Mouse (Mus musculus) stomach, embryonic 14.5 days (tissue): ENCODE data around the gene Ubtf. TPM values are rescaled to one million over a fixed set of nuclear protein-coding genes. Genes with fewer than 3 reads are reported as not detected.

Source experiments
- ATAC-seq: fragments of 200-750 bp; cut with Nextera tagmentation; 2 replicates; pipeline ENCODE4 v1.8.0; 2017; ENCODE audit warnings: low read depth, moderate TSS enrichment; ENCODE audit not compliant: insufficient number of reproducible peaks, insufficient read depth, low FRiP score
- H3K27ac ChIP-seq: fragments of 300-500 bp; sonication (generic); 2 replicates; pipeline ENCODE4 v1.5.1; 2014; ENCODE audit warnings: mild to moderate bottlenecking, low read length, moderate library complexity, mixed read lengths
- H3K27me3 ChIP-seq: fragments of 300-500 bp; sonication (generic); 2 replicates; pipeline ENCODE4 v1.6.1; 2014; ENCODE audit warnings: low read length, control low read depth, mixed read lengths; ENCODE audit not compliant: control insufficient read depth, insufficient read depth
- H3K36me3 ChIP-seq: fragments of 300-500 bp; sonication (generic); 2 replicates; pipeline ENCODE4 v1.6.1; 2014; ENCODE audit warnings: mild to moderate bottlenecking, control low read depth, low read length, moderate library complexity, mixed read lengths; ENCODE audit not compliant: control insufficient read depth, insufficient read depth
- H3K4me1 ChIP-seq: fragments of 300-500 bp; sonication (generic); 2 replicates; pipeline ENCODE4 v1.6.1; 2014; ENCODE audit warnings: low read length, control low read depth, mixed read lengths; ENCODE audit not compliant: control insufficient read depth, insufficient read depth
- H3K4me2 ChIP-seq: fragments of 300-500 bp; sonication (generic); replicated peaks from 2 replicates; pipeline ENCODE4 v1.6.1; 2014; ENCODE audit warnings: low read depth, low read length, control low read depth
- H3K4me3 ChIP-seq: fragments of 300-500 bp; sonication (generic); 2 replicates; pipeline ENCODE4 v1.5.1; 2014; ENCODE audit warnings: low read depth, low read length, control low read depth
- H3K9ac ChIP-seq: fragments of 300-500 bp; sonication (generic); replicated peaks from 2 replicates; pipeline ENCODE4 v1.6.1; 2014; ENCODE audit warnings: low read depth, mild to moderate bottlenecking, control low read depth, low read length, moderate library complexity, mixed read lengths
- H3K9me3 ChIP-seq: fragments of 300-500 bp; sonication (generic); 2 replicates; pipeline ENCODE4 v1.6.1; 2016; ENCODE audit warnings: low read depth, low read length, control low read depth; ENCODE audit not compliant: control insufficient read depth
- WGBS: fragments of 180-500 bp; shearing (Covaris S2); extraction: QIAGEN DNeasy Blood & Tissue Kit; methylation state at CpG from one replicate; pipeline ENCODE4 v1.1.7; 2014; 5-methylcytosine and 5-hydroxymethylcytosine counted together
- polyA plus RNA-seq: library from polyadenylated mRNA; unstranded; fragments of >200 nt; fragmentation: Nextera tagmentation; extraction: Ambion mirVana; gene quantifications from 2 replicates; pipeline ENCODE4 v1.2.1, GENCODE M21; 2014

Gene Ubtf
- polyA plus RNA-seq, 1 experiment from 2014 or later, result 77.3 TPM

DNA sequence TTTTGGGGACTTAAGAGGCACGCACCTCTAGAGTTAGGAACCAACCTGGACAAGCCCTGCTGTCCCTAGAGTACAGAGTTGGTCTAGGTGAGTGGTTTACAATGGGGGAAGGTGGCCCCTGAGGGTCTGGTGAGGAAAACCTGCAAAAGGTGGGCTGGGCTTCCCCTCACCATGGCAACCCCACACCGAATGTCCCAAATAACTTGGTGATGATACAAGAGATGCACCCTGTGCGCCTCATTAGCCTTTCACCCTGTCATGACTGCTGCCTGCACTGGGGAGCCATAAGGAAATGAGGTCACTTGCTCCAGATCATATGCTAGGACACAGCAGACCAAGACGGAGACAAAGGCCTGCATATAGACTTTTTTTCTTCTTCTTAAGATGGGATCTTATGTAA is 30.9 kb upstream of the Ubtf start:
- H3K36me3 ChIP-seq, result no peaks in the 10 kb centered on the region
- H3K27ac ChIP-seq, result no peak overlapping the region
- H3K4me3 ChIP-seq, result no peak overlapping the region
- no peaks in the 10 kb centered on the region for H3K4me1 ChIP-seq
- no peak for ATAC-seq
- 80% methylated on average over 4 of the region's 4 CpGs for WGBS
- H3K4me2 ChIP-seq, result no peak overlapping the region
- H3K9me3 ChIP-seq, result no peaks in the 10 kb centered on the region
- H3K9ac ChIP-seq, result no peak overlapping the region
- no peaks in the 10 kb centered on the region for H3K27me3 ChIP-seq

DNA sequence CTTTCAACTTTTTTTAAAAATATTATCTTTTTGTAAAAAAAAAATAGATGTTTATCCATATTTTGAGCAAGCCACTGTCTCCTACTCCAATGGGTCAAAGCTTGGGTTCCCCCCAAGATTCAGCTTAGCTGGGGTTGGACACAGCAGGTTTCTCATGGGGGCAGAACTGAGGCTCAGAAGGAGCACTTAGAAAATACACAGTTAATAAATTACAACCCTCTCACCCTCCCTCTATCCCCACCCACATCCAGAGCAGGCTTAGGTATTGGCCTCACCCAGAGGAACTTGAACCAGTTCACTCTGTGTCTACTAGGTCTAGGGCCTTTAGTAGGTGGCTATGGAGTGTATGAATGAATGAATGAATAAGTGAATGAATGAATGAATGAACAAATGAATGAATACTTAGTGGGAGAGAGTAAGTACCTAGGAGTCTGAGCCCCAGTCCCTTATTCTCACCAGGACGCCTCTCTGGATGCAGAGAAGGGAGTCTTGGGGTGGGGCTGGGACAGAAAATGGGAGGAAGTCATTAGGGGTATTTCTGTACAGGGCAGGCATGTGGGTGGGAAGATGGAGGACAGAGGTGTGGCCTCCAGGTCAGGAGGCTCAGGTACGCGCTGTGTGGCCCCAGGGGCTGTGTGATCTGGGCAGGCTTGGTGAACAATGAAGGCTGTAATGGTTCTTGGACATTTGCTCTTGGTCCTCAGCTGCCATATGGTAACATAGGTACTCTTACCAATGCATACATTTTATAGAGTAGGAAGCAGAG is 29.8 kb upstream of the Ubtf start:
- no peak overlapping the region for H3K9ac ChIP-seq
- no peak overlapping the region for H3K27ac ChIP-seq
- H3K9me3 ChIP-seq, result no peaks in the 10 kb centered on the region
- no peak overlapping the region for H3K4me3 ChIP-seq
- ATAC-seq, result no peak
- no peaks in the 10 kb centered on the region for H3K27me3 ChIP-seq
- no peaks in the 10 kb centered on the region for H3K36me3 ChIP-seq
- H3K4me1 ChIP-seq, result no peaks in the 10 kb centered on the region
- WGBS, result 92% methylated on average over 3 of the region's 3 CpGs
- H3K4me2 ChIP-seq, result no peak overlapping the region

GRCm38 (mm10) chr11:102348771-102349170 is 29.2 kb upstream of the Ubtf start:
- no peak overlapping the region for H3K4me3 ChIP-seq
- 79% methylated on average over 11 of the region's 11 CpGs for WGBS
- no peaks in the 10 kb centered on the region for H3K4me1 ChIP-seq
- H3K9ac ChIP-seq, result no peak overlapping the region
- no peak overlapping the region for H3K4me2 ChIP-seq
- H3K36me3 ChIP-seq, result no peaks in the 10 kb centered on the region
- no peaks in the 10 kb centered on the region for H3K27me3 ChIP-seq
- no peak overlapping the region for H3K27ac ChIP-seq
- no peaks in the 10 kb centered on the region for H3K9me3 ChIP-seq
- ATAC-seq, result no peak

DNA sequence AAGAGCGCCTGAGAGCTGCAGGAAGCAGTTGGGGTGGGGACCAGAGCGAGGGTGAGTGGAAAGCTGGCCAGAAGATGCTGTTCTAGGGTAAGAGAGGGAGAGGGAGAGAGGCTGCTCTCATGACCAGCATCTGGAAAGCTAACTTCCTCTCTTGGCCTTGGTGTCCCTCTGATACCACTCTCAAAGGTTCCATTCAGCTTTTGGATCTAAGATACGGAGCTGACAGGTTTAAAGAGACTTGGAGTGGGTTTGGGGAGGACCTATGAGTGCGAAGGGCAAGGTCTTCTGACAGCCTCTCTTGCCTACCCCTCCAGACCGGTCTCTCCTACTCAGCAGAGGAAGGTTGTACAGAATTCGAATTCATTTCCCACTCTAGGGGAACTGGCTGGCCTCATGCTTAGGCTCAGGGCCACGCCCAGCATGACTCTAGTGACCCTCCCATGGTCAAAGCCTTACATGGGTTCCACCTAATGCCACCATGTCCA is 28.6 kb upstream of the Ubtf start:
- Histone ChIP-seq H3K4me3 (no peak overlapping the region), H3K27ac (no peak overlapping the region), H3K9ac (no peak overlapping the region), H3K4me1 (no peaks in the 10 kb centered on the region), H3K4me2 (no peak overlapping the region), H3K27me3 (no peaks in the 10 kb centered on the region), H3K36me3 (no peaks in the 10 kb centered on the region), H3K9me3 (no peaks in the 10 kb centered on the region)
- ATAC-seq, result no peak
- WGBS, result 91% methylated on average over 7 of the region's 7 CpGs

DNA sequence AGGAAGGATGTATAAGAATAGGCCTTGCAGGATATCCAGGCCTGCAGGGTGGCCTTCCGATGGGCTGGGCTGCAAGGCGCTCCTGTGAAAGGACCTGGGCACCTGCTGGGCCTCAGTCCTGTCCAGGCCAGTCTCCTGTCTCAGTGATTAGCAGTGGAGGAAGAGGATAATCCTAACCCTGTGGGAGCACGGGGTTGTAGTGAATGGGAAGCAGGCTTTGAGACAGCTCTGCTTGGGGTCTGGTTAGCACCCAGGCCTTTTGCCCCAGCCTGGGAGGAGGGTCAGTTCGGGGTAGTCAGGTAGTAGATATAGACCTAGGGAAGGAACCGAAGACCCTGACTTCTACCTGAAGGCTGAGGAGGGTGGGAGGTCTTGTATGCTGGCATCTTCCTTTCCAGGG is 28.1 kb upstream of the Ubtf start:
- no peaks in the 10 kb centered on the region for H3K9me3 ChIP-seq
- no peak; the same call in 1 of the 2 replicates for ATAC-seq
- H3K27ac ChIP-seq, result no peak overlapping the region
- H3K36me3 ChIP-seq, result no peaks in the 10 kb centered on the region
- no peaks in the 10 kb centered on the region for H3K4me1 ChIP-seq
- H3K9ac ChIP-seq, result no peak overlapping the region
- H3K4me3 ChIP-seq, result no peak overlapping the region
- no peak overlapping the region for H3K4me2 ChIP-seq
- no peaks in the 10 kb centered on the region for H3K27me3 ChIP-seq
- WGBS, result 71% methylated on average over 5 of the region's 5 CpGs

- H3K4me3 ChIP-seq, result no peak overlapping the region
- H3K4me2 ChIP-seq, result no peak overlapping the region
- no peak overlapping the region for H3K9ac ChIP-seq
- H3K4me1 ChIP-seq, result no peaks in the 10 kb centered on the region
- no peaks in the 10 kb centered on the region for H3K27me3 ChIP-seq
- no peak overlapping the region for H3K27ac ChIP-seq
- ATAC-seq, result no peak
- WGBS, result 59% methylated on average over 5 of the region's 5 CpGs
- no peaks in the 10 kb centered on the region for H3K36me3 ChIP-seq
- no peaks in the 10 kb centered on the region for H3K9me3 ChIP-seq
Measured at GRCm38 (mm10) chr11:102346926-102347325, 27.4 kb upstream of the Ubtf start.

DNA sequence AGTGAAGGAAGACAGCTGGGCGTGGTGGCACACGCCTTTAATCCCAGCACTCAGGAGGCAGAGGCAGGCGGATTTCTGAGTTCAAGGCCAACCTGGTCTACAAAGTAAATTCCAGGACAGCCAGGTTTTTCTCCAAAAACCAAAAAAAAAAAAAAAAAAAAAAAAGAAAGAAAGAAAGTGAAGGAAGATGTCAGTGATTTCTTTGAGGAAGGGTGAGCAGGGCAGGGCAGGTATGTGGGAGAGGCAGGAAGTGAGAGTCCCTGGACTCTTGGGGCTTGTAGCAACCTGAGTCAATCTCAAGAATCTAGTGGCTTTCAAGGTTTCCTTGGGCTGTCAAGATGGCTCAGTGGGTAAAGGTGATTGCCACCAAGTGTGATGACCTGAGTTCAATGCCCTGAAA is 24.9 kb upstream of the Ubtf start:
- Histone ChIP-seq H3K27me3 (no peaks in the 10 kb centered on the region), H3K4me3 (no peak overlapping the region), H3K9me3 (no peaks in the 10 kb centered on the region), H3K9ac (no peak overlapping the region), H3K36me3 (no peaks in the 10 kb centered on the region), H3K27ac (no peak overlapping the region), H3K4me2 (no peak overlapping the region), H3K4me1 (no peaks in the 10 kb centered on the region)
- 89% methylated on average over 3 of the region's 3 CpGs for WGBS
- ATAC-seq, result no peak

GRCm38 (mm10) chr11:102342742-102343141 is 23.2 kb upstream of the Ubtf start:
- Histone ChIP-seq H3K27ac (no peak overlapping the region), H3K4me3 (no peak overlapping the region), H3K9me3 (no peaks in the 10 kb centered on the region), H3K4me2 (no peak overlapping the region), H3K9ac (no peak overlapping the region), H3K36me3 (no peaks in the 10 kb centered on the region), H3K4me1 (no peaks in the 10 kb centered on the region), H3K27me3 (no peaks in the 10 kb centered on the region)
- no peak for ATAC-seq
- 66% methylated on average over 12 of the region's 12 CpGs for WGBS

DNA sequence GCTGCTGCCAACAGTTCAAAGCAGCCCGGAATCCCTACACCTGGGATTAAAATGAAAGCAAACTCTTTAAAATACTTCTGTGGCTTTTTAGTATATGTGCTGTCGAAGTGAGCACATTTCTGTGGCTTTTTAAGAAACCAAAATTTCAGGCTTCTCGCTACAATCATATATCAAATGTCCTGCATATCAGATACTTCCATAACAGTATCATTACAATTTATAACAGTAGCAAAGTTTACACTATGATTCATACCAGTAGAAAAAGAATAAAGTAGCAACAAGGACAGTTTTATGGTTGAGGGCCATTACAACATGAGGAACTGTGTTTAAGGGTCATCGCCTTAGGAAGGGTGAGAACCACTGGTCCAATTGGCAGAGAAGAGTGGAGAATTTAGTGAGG is 21.6 kb upstream of the Ubtf start:
- WGBS, result 87% methylated on average over 4 of the region's 4 CpGs
- ATAC-seq, result no peak

More for the DNA sequence above, 21.6 kb upstream of the Ubtf start:
- H3K36me3 ChIP-seq, result no peaks in the 10 kb centered on the region
- no peak overlapping the region for H3K4me3 ChIP-seq
- no peak overlapping the region for H3K4me2 ChIP-seq
- no peak overlapping the region for H3K9ac ChIP-seq
- no peaks in the 10 kb centered on the region for H3K27me3 ChIP-seq
- H3K9me3 ChIP-seq, result no peaks in the 10 kb centered on the region
- H3K4me1 ChIP-seq, result no peaks in the 10 kb centered on the region
- no peak overlapping the region for H3K27ac ChIP-seq
